Mouse (Mus musculus): ENCODE data around the gene Mup5.

DNA sequence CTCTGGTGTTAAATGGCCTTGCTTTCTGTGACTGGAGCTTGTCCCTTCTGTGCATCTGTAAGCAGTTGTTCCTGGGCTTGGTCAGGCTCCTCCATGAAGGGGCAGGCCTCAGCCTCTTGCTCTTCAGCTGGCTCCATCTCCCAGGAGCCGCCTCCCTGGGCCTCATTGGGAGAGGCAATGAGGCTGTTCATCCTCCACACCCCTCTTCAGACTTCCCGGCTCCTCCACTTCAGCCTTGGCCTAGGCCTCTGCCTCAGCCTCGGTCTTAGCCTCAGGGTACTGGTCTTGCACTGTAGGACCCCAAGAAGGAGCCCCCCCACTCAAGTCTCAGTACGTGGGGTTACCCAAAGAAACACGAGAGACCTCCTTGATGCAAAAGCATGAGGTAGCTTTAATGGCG is 20.3 kb upstream of the Mup5 start:
- TF ChIP-seq CTCF (IDR thresholded peaks at IDR 0.05) (no peak), POLR2A (IDR thresholded peaks at IDR 0.05; ENCODE audit: insufficient read depth, low read depth, low read length) (no peak), EP300 (IDR thresholded peaks at IDR 0.05; ENCODE audit: insufficient read depth, low read depth, low read length) (no peak)
